Mouse (Mus musculus) embryo, embryonic 10 days (tissue): Measurements from ENCODE around the gene Swap70.

Experiments used
- DNase-seq: peaks from one replicate; pipeline ENCODE4 v3.0.0-alpha.2; 2015; ENCODE audit warnings: low spot score

Gene Swap70

DNA sequence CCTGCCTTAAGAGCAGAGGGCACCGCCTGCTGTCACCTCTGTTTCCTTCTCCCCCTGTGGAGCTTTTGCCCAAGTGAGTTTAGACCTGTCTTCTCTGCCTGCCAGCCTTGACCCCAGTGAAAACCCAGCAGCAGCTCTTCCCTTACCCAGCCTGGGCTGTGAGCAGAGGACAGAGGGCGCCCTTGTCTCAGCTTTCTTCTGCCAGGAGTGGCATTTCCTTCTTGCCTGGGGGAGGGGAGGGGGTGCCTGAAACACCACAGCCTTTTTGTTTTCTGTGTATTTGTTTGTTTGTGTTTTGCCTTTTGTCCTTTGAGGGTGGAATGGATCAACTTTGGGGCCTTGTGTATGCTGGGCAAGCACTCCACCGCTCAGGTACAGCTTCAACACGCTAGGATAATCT lies 50.9 kb downstream of the Swap70 start:
- DNase-seq, result no peak

DNA sequence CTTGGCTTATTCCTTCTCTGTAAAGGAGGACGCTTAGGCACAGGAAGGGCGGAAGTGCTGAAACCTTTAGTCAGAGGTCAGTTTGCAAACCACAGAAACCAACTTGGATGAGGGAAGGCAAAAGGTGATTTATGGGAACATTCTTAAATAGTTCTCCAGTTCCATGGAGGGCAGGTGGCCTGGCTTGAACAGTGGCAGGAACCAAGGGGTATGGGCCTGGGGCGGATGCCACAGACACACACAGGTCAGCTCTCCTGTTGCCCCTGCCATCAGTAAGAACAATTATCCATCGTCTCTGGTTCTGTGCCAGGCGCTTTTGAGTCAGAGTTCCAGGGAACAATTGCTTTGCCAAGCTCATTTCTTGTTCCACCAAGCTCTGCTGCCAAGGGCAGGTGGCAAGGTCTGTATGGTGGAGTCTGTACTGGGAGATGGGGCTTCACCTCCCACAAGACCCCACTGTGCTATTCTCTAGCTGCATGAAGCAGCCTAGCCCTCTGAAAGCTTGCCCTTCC lies 56.3 kb downstream of the Swap70 start:
- DNase-seq, result no peak

DNA sequence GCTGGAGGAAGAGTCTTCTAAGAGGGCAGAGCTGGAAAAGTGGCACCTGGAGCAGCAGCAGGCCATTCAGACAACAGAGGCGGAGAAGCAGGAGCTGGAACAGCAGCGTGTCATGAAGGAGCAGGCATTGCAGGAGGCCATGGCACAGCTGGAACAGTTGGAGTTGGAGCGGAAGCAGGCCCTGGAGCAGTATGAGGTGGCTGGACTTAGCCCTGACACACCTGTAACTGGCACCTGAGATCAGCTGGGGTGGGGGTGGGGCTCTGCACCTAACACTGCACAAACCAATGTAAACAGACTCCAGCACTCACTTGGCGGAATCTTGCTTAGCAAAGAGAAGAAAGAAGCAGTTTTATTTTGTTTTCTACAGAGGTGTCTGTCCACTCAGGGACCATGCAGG lies 57.7 kb downstream of the Swap70 start:
- no peak for DNase-seq

GRCm38 (mm10) chr7:110281435-110282256 lies 60.1 kb downstream of the Swap70 start:
- DNase-seq, result no peak

- no peak for DNase-seq
Observed at GRCm38 (mm10) chr7:110282797-110283196, 61.3 kb downstream of the Swap70 start.

DNA sequence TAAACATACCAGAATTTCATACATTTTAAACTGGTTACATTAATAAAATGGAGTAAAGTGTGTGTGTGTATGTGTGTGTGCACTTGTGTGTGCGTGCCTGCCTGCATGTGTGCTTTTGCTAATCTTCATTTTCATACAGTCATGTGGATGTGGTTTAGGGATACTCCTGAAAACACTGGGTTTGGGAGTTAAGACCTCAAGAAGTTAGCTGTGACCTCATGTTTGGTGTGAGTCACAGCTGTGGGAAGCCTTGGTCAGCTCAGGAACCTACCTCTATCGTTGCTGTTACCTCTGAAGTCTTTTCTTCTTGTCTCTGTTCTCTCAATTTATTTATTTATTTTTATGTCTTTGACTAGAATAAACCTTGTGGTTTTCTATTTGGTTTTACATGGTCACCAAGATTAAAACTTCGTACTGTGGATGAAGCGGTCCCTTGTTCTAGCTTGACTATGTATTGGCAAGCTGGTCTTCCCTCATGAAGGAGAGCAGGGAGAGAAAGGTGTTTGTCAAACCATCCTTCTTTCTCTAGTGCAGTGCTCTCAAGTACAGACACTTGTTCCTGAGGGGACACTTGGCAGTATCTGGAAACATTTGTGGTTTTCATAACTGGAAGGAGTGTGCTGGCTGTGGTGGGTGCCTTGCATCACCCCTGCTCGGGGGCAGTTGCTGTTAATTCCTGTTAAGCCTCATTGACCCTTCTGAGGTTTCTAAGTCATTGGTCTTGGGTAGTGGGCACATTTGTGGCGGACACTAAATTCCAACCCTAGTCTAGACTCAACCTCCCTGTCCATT lies 62.2 kb downstream of the Swap70 start:
- no peak for DNase-seq

DNA sequence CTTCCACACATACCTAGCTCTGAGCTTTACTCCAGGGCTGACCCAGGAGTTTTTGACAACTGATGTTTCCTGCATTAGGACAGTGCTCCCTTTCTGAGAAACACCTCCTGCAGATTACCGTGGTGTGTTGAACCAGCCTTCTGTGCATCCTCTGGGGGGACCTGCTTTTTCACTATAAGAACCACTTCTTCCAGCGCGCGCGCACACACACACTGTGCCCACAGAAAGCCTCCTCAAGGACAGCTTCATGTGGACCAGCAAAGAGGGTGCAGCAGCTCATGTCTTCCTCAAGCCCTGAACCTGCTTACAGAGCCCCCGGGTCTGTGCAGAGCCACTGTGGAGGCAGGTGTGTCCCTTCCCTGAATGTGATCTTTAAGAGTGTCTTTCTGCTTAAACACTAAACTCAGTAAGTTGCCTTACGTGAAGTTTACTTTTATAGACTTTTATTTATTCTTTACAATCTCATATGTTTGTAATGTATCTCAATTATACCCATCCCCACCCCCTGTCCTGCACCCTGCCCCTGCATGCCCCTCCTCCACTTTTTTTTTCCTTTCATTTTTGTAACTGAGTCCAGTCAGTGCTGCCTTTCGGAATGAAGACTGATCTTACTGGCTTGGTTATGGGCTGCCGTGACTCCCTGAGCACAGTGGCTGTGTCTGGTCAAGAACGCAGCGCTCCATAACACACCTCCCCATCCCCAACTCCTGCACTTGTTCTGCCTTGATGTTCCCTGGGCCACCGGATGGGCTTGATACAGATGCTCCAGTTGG lies 63.8 kb downstream of the Swap70 start:
- DNase-seq, result no peak

GRCm38 (mm10) chr7:110285849-110286151 lies 64.3 kb downstream of the Swap70 start:
- no peak for DNase-seq

GRCm38 (mm10) chr7:110286198-110286732 lies 64.8 kb downstream of the Swap70 start:
- no peak for DNase-seq

DNA sequence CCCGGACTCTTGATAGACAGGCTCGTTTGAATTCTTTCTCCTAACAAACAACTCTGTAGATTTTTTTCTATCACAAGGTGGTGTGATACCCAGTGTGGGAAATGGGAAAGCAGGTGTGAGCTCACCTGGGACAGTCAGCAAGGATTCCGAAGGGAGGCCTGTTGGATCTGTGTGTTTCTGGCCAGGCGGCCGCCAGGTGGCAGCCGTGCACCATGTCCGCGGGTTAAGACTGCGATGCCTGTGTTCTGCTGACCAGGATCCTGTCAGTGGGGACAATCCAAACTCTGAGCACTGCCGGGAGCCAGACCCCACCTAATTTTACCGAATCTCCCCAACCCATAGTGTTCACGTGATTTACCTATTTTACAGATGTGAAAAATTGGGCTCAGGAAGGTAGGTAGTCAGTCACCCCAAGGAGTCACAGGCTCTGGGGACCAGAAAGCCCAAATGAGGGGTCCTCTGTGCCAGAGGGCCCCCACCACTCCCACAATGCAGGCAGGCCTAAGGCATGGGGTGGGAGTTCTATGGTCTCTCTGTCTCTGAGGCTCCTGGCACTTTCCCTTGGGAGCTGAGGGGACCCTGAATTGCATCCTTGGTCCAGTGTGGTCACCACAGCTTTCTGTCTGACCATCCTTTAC lies 65.4 kb downstream of the Swap70 start:
- peak; percentile 88 for DNase-seq

DNA sequence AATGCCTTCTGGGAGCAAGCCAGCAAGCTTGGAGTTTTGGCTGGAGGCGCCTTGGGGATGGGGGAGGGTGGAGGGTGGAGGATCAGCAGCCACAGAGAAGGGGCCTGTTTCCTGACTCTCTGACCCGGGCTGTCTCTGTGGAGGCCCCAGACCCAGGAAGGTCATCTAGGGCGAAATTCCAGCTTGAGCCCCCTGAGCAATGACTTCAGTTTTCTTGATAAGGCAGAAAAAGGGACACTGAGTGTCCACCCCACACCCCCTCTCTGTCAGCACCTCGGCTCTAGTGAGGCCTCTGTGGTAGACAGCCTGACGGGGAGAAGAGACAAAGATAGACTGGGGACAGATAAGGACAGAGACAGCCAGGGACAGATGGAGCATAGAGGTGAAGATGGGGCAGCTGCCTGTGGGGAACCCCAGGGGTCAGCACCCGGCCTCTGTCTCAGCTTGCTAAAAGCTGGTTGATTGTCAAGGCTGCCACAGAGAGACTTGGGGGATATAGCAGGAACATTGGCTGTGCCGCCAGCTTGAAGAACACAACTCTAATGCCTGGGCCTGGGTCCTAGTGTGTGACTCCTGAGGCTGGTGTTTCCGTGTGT lies 66.1 kb downstream of the Swap70 start:
- peak; percentile 13 for DNase-seq

DNA sequence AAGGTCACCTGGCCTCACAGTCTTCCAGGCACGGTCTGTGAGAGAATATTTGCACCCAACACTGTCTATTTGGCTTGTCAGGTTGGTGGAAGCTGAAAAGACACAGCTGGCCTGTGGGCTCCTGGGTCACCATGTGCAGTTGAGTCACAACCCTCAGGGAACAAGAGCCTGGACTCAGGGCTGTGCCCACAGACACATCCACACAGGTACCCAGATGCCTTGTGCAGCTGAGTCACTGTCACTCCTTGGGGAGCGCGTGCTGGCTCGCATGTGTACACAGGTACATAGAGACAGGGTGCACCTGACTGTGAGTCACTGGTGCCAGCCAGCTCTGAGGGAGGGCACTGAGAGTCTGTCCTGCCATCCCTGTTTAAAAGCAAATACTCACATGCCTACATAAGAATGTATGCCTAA lies 66.7 kb downstream of the Swap70 start:
- no peak for DNase-seq

GRCm38 (mm10) chr7:110288731-110289191 lies 67.2 kb downstream of the Swap70 start:
- no peak for DNase-seq

DNA sequence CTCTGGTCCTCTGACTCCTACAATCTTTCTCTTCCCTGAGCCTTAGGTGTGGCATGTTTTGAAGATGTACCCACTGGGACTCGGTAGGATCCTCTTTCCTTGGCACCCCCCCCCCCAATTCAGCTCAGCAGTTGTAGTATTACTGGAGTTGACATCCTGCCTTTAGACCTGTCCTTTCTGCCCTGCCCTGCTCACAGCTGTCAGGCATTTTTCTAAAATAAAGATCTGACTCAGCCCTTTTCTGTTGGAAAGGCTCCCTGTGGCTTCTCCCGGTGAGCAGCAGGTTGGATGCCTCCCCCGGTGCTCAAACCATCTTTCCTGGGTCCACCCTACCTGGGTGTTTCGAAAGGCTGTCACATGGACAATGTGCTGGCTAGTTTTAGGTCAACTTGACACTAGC lies 68.1 kb downstream of the Swap70 start:
- DNase-seq, result no peak

GRCm38 (mm10) chr7:110296889-110297603 lies 75.5 kb downstream of the Swap70 start:
- DNase-seq, result peak; percentile 86

GRCm38 (mm10) chr7:110297611-110298010 lies 76.1 kb downstream of the Swap70 start:
- DNase-seq, result no peak

DNA sequence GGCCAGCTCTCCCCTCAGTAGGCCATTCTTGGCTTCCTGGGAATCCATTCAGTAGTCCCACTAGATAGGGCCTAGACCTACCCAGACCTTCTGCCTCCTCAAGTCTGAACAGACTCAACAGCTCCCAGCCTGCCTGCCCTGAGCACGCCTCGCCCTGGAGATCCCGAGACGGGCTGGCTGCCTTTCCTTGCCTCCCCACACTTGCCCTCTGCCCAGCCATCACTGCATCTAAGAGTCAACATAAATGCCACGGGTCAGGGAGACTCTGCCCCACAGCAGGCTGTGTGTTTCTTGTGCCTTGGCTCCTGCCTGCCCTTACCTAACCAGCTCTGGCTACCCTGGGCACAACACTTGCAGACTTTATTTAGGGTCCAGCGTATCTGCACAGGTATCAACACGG lies 76.6 kb downstream of the Swap70 start:
- DNase-seq, result no peak

DNA sequence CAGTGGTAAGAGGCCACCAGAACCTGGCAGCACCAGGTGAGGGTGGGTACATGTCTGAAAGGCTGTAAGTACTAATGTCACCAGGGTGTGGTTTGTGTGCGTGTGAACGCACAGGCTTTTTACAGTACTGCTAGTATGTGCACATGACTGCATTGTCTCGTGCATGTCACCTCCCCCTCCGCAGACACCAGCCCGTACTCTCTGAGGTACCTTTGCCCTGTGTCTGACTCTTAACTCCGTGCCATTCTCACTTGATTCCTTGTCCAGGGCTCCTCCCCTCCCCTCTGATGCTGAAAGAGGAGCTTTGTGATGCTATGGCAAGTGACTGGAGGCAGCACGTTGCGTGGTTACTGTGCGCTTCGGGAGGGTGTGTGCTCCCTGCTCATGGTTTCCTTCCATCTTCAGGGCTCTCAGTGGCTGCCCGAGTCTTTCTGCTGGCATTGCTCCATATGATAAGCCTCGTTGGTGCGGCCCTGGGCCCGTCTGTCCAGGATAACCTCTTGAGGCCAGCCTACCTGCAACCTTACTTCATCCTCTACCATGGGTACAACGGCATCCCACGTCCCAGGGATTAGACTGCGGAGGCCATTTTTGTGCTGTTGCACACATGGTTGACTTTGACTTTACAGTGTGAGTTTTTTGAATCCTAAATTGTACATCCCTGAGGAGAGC lies 77.4 kb downstream of the Swap70 start:
- DNase-seq, result no peak

DNA sequence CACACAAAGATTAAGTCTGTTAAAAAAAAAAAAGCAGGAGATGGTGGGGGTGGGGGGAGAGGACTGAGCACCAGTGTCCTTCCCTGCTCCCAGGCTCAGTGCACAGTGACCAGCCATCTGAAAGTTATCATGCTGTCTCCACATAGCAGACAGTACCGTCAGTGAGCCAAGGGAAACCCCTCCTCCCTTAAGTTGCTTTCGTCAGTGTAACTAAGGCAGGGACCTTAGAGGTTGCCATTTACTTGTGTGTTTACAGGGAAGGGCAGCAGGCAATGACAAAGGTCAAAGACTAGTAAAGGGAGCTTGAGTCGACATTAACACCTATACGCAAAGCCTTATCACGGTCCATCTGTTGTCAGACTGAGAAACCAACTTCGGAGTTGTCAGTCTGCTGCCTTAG lies 81.4 kb downstream of the Swap70 start:
- no peak for DNase-seq

- DNase-seq, result no peak
Observed at GRCm38 (mm10) chr7:110305486-110305885, 84.0 kb downstream of the Swap70 start.
